Mouse (Mus musculus): Measurements from ENCODE around the gene Itih2.

The Itih2 gene

DNA sequence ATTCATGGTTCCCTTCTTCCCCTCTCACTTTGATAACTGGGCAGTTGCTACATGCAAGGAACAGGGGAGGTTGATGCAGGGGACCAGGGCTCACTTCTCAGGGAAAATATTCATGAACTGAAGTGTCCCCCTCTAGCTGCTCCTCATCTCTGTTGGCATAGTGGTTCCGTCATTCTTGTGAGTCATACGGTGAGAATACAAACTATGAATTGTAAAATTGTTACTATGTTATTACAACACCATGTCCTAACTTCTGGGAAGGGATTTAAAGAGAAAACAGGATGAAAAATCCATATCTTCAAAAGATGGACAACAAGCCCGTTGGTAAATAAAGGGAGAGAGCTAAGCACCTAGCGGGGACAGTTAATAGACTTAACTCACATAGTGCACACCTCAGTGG is at the start of gene Itih2:
Gene Itih2, minus strand, starts transcription at position 101 of the 400 bp plus-strand sequence.
- DNase-seq, result no peak

DNA sequence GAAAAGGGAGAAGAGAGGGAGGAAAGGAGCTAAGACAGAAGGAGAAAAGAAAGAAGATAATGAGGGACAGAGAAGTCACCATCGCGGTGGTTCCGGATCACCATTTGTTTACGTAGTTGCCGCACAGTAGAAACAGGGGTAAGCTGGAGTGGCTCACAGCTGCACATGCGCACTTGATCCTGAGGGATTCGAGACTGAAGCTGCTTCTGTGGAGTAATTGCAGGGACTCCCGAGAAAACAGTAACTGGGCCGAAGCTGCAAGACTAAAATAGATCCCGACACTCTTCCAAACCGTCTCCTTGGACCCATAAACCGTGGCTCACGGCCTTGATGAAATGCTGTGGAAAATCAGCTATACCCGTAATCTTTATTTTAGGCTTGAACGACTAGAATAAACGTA is 38.8 kb upstream of the Itih2 start:
- DNase-seq, result no peak

DNA sequence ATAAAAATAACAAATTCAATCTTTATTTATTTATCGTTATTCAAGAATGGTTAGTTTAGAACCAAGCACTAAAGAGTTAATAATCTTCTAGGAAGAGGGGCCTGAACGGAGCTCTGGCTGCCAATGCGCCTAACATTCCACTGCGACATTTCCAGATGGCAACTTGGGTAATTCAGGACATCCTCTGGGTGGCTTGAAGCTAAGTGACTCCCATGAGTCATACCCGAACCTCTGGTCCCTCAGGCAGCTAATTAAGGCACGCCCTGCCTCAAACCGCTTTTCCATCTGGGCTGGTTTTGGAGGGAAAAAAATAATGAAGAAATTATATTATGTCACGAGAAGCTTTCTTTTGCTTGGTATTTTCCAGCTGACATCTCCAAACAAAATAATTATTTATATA is 36.8 kb upstream of the Itih2 start:
- no peak for DNase-seq

DNA sequence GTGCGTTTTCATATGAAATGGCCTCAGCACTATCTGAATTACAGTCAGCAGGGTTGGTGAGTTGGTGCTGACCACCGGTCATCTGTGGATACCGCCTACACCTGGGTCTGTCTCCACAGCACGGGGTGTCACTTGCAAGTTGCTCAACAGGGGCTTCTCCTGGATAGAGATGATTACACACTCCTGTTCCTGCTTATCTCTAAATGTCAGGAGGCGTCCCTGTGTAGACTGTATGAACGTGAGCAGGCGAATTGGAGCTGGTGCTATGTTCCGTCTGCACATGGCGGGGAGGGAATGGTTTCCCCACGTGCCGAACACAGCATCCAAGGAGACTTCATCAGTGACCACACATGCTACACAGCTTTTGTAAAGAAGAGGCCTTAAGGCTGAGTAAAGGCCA is 36.1 kb upstream of the Itih2 start:
- no peak for DNase-seq

DNA sequence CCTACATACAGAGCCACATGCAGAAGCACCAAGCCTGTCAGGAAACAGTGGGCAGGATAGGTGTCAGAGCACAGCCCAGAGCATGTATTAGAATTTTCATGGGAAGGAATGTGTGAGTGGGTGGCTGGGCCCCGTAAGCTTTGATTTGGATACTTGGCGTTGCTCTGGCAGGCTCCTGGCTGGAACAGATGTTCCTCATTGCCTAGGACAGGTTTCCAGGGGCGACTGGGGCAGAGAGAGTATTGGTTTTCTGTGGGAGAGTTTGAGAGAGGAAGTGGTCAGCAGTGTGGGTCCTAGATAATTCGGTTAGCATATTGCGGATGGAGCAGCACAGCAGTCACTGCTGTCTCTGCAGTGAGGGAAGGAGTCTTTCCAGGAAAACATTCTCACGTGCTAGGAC is 35.4 kb upstream of the Itih2 start:
- no peak for DNase-seq

DNA sequence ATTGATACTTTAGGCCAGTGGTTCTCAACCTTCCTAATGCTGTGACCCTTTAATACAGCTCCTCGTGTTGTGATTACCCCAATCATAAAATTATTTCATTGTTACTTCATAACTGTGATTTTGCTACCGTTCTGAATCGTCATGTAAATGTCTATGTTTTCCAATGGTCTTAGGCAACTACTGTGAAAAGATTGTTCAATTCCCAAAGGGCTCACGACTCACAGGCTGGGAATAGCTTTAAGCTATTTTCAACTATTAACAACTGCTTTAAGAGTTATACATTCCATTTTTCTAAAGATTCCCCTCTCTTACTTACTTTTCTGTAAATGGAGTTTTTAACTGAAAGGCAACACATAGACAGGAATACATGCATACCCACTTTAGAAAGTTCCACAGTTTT is 30.8 kb upstream of the Itih2 start:
- DNase-seq, result no peak

DNA sequence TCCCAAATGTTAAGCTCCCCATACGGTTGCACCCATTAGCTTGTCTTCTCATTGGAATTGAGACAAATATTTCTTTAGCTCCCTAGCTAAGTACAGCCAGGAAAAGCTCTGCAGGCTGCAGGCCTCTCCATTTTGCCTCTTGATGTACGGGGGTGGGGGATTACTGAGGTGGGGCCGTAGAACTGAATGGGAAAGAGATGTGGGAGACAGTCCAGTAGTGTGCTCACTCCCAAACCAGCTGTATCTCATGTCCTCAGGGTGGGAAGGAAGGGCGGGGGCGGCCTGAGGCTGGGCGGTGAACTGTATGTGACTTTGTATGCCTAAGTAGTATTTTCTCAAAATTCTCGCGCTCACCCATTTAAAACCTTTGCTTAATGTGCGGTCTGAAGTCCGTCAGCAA is 26.0 kb upstream of the Itih2 start:
- DNase-seq, result no peak

DNA sequence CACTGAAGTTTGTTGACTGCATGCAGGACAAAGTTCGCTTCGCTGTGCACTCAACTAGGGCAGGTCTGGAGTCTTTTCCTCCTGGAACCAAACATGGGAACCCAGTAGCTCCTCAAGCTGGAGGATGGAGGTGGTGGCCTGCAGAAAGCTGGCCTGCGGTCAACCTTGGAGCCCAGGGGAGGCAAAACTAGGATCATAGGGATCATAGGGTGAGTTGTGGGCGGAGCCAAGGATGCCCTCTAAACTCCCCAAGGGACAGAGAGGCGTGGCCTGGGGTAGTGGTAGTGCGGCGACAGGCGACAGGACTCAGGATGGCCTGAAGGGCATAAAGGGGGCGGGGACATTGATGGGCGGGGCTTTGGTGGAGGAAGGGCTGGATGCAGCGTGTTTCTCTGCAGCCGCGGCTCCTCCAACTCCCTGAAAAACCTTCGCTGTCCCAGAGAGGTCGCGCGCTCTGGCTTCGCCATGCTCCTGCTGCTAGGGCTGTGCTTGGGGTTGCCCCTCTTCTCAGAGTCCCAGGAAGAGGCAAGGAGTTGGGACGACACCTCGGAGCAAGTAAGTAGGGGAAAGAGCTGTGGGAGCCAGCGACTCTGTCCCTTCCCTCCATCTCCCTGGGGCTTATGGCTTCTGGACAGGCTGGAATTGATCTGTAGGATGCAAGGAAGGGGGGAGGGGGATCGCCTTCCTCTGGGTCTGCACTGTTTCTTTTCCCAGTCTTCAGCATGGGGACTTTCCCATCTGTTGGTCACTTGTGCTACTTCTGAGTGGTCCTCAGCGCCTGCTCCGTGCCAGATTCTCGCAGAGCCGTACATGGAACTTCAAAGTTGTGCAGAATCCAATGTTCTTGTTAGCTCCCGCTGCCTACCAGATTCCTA is 22.2 kb upstream of the Itih2 start, which contains the start of gene Itih5:
Gene Itih5, plus strand, starts transcription at position 371 of the 875 bp plus-strand sequence.
- peak; percentile 36 to 41 for DNase-seq

DNA sequence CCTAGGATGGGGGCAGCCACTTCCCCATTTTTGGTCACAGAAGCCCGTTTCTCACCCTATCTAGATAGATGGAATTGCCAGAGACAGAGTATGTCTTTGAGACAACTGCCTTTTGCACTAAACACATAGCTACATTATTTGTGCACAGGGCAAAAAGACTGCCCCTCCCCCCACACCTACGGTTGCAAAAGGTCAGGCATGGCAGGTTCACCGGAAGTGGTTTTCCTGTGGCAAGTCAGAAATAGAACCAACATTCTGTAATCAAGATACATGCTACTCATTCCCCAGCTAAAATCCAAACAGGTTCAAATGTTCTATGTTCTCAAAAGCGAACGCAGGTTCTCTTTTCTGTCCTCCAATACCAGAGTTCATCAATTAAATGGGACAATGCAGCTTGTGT is 21.4 kb upstream of the Itih2 start:
- no peak for DNase-seq

DNA sequence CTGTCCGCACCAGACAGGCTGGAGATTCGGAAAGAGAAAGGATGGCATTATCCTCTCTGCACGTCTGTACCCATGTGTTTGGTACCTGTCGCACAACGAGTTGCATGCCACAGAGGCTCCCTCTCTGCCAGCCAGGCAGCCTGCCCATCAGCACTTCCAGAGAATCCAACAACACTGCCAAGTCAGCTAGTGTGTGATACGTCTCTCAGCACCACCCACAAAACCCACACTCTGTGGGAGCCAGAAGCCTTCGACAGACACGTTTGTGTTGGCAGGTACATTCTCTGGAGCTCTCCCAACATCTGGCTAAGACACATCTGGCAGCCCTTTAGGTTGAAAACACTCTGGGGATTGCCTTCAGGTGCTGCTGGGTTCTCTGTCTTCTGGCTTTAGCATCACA is 16.0 kb upstream of the Itih2 start:
- DNase-seq, result peak; percentile 71 to 75

DNA sequence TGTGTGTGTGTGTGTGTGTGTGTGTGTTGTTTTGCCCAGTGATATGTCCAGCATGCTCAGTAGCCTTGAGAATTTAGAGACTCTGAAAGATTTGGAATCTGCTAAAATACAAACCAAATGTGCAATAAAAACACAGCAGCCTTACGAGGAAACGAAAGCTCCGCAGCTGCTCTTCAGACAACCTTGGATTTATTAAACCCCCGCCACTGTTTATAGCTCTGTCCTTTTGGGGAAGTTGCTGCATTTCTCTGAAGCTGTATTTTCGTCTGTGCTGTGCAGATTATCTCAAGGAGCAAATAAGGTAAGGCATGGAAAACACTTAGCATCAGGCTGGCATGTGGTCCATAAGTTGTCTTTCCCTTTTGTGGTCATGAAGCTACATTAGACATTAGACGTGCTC is 14.3 kb upstream of the Itih2 start:
- DNase-seq, result no peak

DNA sequence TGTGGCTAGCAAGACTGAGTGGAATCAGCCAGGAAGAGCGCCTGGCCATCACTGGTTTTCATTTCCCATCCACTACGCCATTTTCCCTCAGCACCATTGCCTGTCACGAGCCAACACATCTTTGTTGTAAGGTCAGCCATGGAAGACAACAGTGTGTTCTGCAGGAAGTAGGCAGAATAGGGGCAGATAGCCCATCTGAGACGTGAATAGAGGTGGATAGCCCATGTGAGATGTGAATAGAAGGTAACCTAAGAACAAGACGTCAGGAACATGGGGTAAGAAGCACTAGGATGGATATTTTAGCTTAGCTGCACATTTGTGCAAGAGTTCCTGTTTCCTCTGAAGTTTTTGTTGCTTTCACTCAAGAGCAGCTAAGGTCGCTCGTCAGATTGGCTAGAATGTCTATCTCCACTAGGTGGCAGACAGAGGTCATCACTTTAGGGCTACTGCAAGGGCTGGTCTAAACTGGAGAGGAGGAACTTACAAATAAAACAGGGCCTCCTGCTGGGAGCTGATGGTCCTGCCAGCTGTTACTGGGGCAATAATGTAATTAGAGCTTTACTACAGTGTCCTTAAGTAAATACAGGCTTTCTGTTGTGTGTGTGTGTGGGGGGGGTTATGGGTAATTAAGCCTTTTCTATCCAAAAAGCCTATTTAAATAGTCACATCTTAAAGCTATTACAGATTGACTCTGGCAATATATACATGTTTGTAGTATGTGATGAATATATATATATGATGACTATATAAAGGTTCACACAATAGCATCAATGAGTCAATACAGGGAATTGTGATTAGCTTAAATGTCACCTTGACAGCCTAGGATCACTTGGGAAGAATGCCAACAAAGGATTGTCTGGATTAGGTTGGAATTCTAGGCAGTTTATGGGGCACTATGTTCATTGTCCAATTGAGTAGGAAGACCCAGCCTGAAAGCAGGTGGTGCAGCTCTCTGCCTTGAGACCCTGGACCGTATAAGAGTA is 11.6 kb upstream of the Itih2 start:
- DNase-seq, result peak; percentile 87 to 88

DNA sequence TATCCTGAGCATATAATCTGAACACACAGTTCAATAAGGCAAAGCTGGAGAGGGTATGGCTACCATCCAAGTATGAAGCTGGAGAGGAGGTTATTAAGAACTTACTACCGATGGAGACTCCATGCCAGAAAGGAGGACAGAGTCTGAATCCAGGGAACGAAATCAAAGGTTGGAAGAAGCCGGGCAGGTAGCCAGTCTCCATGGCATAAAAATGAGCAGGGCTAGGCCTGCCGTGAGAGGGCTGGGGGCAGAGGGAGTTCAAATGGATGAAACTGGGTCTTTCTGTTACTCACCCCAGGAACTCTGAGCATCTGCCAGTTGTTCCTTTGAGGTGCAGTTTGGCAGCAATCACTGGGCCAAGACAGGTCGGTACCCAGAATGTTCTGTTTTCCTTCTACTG is 9.3 kb upstream of the Itih2 start:
- DNase-seq, result peak; percentile 53 to 70

DNA sequence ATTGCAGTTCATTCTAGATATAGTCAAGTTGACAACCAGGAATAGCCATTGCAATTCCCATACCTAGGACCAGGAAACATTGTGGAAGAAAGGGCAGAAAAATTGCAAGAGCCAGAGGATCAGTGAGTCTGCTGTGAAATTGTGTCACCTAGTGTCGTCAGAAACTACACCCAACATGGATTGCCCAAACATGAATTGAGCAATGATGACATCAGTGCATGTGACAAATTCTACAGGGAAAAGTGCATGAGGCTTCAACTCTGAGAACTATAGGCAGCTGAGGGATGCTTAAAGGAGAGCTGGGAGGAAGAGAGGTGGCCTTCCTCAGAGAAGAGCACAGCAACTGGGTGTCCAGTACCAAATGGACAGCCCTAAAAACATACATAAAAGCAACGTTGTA is 6.1 kb upstream of the Itih2 start:
- no peak for DNase-seq

DNA sequence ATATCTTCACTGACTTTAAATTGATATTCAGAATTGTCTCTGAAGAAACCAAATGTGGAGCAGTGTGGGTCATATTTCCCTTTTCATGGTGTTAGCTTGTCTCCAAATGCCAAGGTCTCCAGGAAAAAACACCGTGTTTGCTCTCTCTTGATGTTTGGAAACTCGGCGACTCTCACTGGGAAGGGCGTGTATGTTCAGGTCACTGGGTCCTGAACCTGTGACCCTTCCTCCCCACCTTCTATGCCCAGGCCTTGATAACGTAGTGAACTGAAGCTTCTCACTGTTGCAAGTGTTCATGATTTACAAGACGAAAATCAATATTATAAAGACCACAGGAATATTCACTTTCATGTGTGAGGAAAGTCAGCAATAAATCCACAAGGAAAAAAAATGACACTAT is 2.7 kb upstream of the Itih2 start:
- DNase-seq, result no peak

DNA sequence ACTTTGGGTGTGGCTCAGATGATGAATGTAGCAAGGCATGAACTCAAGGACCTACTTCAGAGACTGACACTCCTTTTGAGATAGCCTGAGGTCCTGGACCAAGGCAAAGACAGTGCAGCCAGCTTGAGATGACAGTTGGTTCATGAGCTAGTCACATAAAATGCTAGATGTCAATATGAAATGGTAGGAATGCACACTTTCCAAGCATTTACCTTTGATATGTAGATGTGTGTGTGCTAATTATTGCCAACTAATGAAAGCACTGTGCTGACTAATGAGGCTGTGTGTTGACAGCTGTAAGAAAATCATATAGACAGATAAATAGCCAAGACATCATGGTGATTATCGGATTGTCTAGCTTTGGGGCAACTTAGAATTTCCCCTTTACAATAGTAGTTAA is 932 bp upstream of the Itih2 start:
- no peak for DNase-seq

DNA sequence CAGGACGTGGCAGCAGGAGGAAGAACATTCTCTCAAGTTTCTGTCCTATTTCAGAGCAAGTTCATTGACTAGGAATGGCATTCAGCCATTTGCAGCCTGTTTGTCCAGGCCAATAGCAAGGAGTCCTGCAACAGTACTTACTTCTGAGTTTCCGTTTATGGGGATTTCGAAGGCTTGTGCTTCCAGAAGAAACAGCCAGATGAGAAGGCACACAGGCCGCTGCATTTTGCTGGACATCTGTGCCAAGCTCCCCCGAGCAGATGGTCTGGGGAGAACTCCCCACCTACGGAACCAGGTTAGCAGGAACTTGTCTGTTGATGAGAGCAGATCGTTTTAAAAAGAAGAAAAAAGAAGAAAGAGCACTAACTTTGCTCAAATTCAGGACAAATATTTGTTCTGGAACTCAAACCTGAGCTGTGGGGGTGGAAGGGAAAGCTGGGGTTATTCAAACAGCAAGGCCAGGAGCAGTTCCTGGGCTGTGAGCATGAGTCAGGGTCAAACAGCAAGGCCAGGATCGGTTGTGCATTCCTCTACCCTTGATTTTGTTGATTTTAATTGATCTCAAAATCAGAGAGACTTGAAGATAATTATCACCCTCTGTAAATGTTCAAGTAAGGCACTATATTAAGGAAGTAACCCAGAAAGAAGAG is 730 bp downstream of the Itih2 start:
- no peak for DNase-seq

DNA sequence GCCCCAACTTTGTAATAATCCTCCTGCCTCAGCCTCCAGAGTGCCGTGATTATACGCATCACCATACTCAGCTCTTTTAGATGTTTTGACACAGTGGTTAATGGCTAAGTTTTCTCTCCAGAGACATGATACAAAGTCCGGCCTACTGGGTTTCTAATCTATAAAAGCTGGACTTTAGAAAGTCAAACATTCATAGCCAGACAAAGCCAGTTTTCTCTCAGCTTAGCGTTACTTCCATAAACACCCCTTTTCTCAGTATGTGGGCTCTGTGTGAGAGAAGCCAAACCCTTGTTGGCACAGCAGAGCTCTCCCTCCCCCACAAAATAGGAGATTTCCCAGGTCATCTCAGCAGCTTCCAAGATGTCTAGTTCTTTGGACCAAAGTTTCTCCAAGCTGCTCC is 2.6 kb downstream of the Itih2 start:
- DNase-seq, result no peak

DNA sequence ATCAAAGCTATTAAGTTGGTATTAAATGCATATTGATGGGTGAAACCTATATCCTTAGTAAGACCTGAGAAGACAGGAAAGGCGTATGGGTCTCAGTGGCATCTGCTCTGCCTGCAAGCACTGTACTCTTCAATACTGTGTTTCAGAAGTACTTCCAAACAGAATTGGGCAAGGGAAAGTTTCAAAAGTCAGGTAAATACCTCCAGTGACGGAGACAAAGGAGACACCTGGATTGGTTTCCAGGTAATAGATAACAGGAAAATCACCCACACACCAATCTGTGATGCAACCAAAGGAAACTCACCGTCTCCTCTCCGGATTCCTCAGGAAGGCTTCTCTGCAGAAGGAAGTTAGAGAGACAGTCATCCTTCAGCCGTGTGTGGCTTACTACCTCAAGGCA is 3.7 kb downstream of the Itih2 start:
- DNase-seq, result no peak

DNA sequence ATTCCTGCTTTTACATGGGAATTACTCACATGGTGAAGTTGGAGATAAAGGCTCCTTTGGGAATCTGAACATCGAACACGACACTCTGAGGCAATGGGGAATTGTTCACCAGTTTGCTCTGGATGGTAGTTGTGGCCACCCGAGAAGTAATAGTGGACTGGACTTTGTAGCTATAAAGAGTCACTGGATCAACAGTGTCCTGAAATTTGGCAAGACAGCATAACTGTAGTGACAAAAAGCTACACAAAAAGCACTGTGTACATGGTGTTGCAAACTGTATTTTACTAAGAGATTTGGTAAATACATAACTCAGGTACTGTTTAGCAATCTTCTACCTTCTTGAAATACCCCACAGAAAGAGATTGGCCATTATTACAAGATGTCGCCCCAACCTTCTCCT is 5.1 kb downstream of the Itih2 start:
- DNase-seq, result no peak

DNA sequence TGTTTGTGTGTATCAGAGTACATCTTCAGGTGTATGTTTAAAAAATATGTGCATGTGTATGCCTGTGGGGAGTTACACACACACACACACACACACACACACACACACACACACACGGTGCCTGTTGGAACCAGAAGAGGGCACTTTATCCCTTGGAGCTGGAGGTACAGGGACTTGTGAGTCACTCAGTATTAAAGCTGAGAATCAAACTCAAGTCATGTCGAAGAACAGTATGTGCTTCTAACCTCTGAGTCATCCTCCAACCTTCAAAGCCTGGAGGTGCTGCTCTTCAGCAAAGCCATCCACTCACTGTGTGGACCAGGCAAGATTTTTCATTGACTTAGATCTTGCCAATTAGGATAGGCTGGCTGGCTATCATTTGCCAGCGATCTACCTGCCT is 9.4 kb downstream of the Itih2 start:
- no peak for DNase-seq

DNA sequence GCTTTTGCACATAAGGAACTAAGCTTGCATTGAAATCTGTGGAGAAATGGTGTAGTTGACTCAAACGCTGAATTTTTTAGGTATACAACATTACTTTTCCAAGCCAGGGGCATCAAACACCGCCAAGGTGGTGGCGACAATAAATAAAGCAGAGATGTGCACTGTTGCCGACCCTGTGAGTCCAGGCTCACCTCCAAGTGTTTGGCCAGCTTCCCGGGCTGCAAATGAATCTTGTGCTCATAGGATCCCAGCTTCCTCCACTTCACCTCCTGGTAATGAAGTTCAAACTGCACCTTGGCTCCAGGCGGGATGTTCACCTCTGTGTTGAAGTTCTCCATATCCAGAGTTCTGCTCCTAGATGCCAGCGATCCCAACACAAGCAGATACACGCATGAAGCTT is 11.9 kb downstream of the Itih2 start:
- DNase-seq, result peak; percentile 45 to 59

DNA sequence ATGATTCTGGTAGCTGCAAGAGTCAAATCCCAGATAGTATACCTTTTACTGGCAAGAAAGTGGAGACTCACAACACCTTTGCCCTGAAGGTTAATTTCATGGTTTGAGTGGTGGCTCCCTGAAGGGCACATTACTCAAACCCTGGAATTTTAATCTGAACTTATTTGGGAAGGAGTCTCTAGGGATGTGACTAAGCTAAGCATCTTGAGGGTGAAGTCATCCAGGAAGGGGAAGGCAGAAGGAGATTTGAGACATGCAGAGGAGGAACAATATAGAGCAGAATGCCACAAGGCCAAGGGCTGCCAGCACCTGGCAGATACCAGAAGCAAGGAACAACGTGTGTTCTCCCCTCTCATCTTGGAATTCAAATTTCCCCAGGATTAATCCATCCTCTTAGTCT is 12.4 kb downstream of the Itih2 start:
- DNase-seq, result no peak
